Mouse (Mus musculus): ENCODE measurements around the gene Pthlh.
A peak's percentile ranks its signal among the peaks of the same experiment; 100 is the strongest.
"Not testable (repeated sequence)": the region's sequence is repeated elsewhere in the genome, so short reads cannot be mapped to it uniquely, and the experiment has no call there.

Gene Pthlh

GRCm38 (mm10) chr6:147263587-147264565 is at the start of gene Pthlh:
TSS of gene Pthlh (minus strand) at chr6:147264183.
- peak; percentile 9 for DNase-seq (ENCODE audit: low spot score in 2 of 2)

GRCm38 (mm10) chr6:147313331-147313730 is 49.3 kb upstream of the Pthlh start:
- DNase-seq (ENCODE audit: low spot score in 2 of 2), result no peak

- DNase-seq (ENCODE audit: low spot score in 2 of 2), result no peak
These were observed 46.5 kb upstream of the Pthlh start for GRCm38 (mm10) chr6:147310435-147310978.

DNA sequence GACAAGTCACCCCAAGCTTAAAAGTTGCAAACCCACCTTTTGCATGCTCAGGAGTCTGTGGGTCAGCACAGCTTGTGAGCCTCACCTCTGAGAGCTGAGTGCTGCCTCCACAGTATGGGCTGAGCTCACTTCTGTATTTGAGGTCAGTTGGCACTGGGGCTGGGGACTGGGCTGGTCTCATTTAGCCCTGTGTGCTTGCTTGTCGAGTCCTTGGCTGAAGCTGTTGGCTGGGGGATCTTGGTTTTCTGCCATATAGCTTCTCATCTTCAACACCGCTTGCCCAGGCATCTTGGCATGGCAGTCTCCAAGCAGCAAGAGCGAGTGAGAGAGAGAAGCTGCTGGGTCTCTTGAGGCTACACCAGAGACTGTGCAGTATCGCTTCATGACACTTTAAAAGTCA is 46.1 kb upstream of the Pthlh start:
- no peak for DNase-seq (ENCODE audit: low spot score in 2 of 2)

DNA sequence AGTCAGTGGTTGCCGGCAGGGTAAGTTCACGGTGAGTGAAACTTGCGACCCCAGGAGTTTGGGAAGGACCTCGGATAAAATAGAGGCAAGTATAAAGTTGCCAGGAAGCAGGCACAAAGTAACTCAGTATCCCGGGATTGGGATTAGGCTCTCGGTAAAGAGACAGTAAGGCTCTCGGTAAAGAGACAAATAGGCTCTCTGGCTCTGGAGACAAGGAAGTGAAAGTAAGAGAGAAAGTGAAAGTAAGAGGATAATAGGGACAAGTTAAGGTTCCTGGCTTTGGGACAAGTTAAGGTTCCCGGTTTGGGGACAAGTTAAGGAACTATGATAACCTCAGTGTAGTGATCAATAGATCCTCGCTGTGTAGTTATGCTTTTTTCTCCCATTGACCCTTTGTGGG is 40.3 kb upstream of the Pthlh start:
- DNase-seq (ENCODE audit: low spot score in 2 of 2), result not testable (repeated sequence)

GRCm38 (mm10) chr6:147299607-147300006 is 35.6 kb upstream of the Pthlh start:
- no peak for DNase-seq (ENCODE audit: low spot score in 2 of 2)

DNA sequence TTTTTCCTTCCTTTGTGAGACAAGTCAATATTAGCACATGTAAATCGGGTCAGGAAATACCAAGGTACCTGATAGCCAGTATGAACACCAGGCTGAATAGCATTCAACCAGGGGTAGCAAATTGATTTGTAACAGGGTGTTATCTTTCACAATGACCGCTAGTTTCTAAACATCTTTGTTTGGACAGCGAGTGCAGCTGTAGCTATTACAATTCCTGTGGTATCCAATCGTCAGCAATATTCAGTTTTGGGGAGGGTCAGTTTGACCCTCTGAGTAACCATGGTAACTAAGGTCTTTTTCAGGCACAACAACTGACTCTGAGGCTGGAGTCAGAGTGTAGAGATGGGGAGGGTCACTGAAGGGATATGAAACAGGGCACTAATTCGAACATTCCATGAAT is 15.3 kb upstream of the Pthlh start:
- DNase-seq (ENCODE audit: low spot score in 2 of 2), result no peak

- DNase-seq (ENCODE audit: low spot score in 2 of 2), result no peak
These were observed 4.3 kb upstream of the Pthlh start for GRCm38 (mm10) chr6:147268143-147268790.

GRCm38 (mm10) chr6:147266466-147266865 is 2.5 kb upstream of the Pthlh start:
- no peak for DNase-seq (ENCODE audit: low spot score in 2 of 2)

- no peak for DNase-seq (ENCODE audit: low spot score in 2 of 2)
These were observed 805 bp downstream of the Pthlh start for GRCm38 (mm10) chr6:147263178-147263577.

GRCm38 (mm10) chr6:147261616-147262015 is 2.4 kb downstream of the Pthlh start:
- DNase-seq (ENCODE audit: low spot score in 2 of 2), result no peak

- no peak for DNase-seq (ENCODE audit: low spot score in 2 of 2)
These were observed 3.2 kb downstream of the Pthlh start for GRCm38 (mm10) chr6:147260766-147261165.

- DNase-seq (ENCODE audit: low spot score in 2 of 2), result no peak
These were observed 16.2 kb downstream of the Pthlh start for GRCm38 (mm10) chr6:147247782-147248181.

DNA sequence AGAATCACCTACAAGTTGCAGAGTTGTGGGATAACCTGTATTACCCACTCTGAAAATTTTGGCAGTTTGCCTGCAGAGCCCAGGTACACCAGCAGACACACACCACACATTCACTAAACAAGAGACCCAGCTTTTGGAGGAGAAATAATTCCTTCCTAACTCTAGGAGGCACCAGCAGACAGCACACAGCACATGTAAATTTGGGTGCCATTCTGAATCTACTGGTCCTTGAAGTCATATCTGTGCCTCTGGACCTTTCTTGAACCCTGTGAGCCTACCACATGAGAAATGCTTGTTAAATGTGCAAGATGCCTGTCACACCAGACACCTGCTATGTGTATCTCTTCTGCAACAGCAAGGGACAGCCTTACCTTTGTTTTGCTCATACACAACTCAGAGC is 19.7 kb downstream of the Pthlh start:
- DNase-seq (ENCODE audit: low spot score in 2 of 2), result no peak

- DNase-seq (ENCODE audit: low spot score in 2 of 2), result no peak
These were observed 20.3 kb downstream of the Pthlh start for GRCm38 (mm10) chr6:147243655-147244054.

DNA sequence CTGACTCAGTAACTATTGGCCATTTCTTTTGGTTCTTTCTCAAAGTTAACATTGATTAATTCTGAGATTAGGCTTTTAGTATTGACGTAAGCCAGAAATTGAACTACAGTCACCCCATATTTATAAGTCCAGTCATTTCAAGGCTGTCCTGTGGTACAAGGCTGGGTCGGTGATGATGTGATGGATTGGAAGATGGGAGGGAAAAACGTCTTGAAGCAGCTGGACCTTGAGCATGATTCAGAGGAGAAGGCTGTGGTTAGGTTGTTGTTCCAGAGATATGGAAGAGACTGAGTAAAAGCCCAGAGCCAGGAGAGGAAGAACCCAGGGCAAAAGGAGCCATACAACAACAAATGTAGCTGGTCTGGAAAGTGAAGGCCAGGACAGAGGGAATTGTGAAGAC is 22.4 kb downstream of the Pthlh start:
- DNase-seq (ENCODE audit: low spot score in 2 of 2), result no peak

DNA sequence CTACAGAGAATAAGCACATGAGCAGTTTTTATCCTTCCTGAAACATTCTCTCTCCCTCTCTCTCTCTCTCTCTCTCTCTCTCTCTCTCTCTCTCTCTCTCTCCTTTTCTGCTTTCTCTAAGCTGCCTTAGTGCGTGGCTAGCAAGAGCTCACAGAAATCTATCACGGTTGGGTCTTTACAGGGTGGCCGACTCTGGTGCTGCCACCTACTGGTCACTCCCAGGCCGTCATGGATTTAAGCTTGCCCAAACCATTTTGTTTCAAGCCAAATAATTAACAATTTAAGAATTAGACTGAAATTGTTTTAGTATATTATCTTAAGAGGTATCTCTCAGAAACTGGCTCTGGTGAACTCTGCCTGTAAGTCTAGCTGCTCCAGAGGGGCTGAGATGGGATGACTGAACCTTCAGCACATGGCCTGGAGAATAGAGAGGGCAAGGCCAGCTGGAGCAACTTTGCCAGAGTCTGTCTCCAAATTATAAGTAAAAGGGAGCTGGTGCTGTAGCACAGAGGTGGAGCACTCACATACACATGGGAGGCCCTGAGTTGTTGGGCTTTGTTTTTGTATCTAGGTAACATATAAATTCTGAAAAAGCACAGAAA is 23.7 kb downstream of the Pthlh start:
- DNase-seq (ENCODE audit: low spot score in 2 of 2), result peak; percentile 46 to 51

DNA sequence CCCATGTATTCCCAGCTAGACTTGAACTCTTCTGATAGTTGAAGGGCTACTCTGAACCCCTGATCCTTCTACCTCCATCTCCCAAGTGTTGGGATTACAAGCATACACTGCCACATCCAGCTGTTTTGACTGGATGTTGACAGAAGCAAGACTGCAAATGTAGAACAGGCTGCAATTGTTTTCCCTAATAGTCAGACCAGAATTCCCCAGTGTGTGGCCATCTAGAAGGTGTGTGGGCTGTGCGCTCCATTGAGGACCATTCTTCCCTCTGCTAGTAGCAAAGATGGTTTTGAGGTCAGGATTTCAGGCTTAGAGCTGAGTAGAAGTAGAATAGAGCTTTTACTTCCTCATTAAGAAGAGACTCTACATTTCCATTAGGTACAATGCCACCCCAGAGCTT is 37.3 kb downstream of the Pthlh start:
- DNase-seq (ENCODE audit: low spot score in 2 of 2), result no peak

DNA sequence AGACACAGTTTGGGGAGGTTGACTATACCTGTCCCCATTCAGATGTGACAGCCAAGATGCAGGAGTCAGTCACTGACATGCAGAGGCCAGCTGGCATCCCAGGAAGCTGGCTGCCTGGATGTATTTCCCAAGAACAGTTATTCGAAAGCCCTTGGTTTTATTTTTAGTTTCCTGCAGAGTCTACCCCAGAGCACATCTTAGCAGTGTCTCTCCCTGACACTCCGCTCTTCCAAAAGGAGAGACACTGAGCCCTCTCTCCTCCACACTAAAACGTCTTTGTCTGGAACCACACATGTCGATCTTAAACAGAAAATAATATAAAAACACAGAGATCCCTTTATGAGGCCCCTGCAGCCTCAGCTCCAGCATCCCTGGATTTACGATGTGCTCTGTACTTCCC is 44.9 kb downstream of the Pthlh start:
- no peak for DNase-seq (ENCODE audit: low spot score in 2 of 2)

GRCm38 (mm10) chr6:147216156-147216555 is 47.8 kb downstream of the Pthlh start:
- DNase-seq (ENCODE audit: low spot score in 2 of 2), result no peak

DNA sequence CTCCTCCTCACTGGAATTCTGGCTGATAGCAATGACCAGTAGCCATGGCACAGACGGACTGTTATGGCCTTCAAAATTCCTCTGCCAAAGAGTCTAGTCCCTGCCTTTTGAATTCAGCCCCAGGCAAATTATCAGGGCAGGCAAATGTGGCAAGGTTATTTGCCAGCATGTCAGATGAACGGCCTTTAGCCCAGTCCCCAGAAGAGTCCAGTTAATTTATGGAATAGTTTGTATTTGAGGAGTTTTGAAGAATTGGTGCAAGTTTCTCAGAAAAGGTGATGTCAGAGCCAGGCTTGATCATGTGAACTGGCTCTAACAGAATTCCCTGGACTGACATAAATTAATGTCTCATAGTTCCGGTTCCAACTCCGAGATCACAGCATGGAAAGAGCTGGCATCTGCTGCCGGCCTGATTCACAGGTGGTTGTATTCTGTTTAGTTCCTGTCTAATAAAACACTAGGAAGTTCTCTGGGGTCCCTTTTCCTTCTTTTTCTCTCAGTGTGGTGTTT is 56.1 kb downstream of the Pthlh start:
- no peak for DNase-seq (ENCODE audit: low spot score in 2 of 2)

All from frontal cortex, postnatal 25 days (tissue).